Mouse (Mus musculus) cerebellum, postnatal 36 days (tissue): ENCODE measurements around the gene Rab13.

Source experiments
- DNase-seq, 2 experiments: peaks; one replicate each; pipeline ENCODE4 v3.0.0; 2021 to 2022; ENCODE audit warnings: mixed read lengths in 2 of 2

Gene Rab13

DNA sequence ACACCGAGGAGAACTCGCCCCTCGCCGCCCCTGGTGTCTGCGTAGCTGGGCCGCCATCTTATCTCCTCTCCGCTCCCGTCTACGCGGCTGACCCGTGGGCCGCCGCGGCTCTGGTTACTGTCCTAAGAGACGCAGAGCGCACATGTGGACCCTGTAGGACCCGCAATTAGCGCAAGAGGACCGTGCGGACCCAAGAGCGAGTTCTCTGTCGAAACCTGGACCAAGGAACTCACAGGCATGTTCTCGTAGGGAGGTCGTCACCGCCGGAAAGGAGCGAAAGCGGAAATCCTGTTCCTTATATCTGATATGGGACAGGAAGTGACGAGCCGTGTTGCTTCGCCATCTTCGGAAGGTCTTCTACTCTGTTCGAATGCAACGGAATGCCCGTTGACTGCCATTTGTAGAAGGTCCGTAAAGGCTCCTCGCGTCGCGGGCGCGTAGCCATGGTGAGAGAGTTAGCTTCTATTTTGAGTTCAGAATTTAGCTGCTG lies at the start of gene Rab13, which contains the start of gene Rps27:
Rab13 (plus strand) TSS at position 319 of the 490 bp plus-strand sequence.
Rps27 (minus strand) TSS at position 275 of the 490 bp plus-strand sequence.
- DNase-seq, result peak; percentile 81 to 90

DNA sequence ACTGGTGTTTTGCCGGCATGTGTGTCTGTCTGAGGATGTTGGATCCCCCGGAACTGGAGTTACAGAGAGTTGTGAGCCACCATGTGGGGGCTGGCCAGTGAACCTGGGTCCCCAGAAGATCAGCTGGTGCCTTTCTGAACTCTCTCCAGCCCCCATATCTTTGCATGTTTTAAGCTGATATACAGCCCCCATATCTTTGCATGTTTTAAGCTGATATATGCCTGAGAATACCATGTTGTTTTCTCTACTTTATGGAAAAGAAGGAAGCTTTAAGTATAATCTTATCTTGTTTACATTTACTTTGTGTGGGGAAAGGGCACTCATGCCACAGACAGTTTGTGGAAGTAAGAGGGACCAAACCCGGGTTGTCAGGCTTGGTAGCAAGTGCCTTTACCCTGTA lies 33.9 kb upstream of the Rab13 start:
- DNase-seq, result no peak

DNA sequence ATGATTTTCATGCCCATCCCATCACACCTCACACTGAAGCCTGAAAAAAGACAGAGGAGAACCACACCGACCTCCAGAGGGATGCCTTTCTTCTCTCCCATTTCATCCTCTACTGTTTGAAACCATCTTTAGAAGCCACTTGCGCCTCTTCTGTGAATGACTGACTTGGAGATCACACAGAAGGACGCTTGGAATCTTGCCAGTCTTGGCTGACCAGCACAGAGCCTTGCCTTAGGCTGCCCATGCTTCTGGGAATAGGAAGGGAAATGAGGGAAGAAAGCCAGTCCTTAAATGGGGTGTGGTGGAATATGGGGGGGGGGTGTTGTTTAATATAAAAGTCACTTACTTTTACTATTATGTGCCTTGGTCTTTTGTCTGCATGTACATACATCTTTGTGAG lies 29.9 kb upstream of the Rab13 start:
- no peak for DNase-seq

DNA sequence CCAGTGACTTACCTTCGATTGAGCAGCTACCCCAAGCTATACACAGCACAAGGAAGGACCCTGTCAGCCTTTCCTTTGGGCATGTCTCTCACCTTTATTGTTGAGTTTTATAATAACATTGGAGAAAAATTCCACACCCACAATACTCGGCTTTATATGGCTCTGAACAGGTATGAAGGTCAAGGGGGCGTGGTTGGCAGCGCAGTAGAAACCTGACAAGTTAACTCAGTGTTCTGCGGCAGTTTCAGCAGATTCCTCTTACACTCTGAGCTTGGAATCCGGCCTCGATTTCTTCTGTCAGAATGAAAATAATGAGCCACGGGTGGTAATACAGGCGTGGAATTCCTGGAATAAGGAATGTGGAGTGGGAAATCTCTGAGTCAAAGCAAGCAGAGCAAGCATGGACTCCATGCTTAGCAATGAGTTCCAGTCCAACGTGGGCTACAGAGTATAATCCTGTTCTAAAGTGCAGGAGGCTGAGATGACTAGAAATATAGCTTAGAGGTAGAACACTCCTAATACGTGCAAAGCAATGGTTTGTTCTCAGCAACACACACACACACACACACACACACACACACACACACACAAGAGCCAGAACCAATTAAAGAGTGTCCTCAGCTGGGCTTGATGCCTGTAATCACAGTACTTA lies 22.5 kb upstream of the Rab13 start:
- DNase-seq, result no peak

DNA sequence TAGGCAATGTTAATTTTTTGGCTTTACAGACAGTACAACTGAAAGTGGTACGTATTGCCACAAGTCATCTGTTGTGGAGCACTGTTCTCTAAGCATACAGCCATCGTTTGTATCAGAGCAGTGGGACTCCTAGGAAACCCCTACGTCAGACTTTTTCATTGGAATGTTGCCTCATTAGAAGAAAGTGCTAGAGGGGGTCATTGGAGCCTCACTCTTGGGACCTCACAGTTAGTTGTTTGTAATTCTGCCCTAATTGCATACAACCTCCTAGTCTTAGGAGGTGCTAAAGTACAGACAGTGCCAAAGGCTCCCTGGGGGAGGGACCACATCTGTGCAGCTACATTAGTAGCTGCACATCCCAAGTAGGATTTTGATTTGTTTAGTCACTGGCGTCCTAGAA lies 18.7 kb upstream of the Rab13 start:
- DNase-seq, result no peak

DNA sequence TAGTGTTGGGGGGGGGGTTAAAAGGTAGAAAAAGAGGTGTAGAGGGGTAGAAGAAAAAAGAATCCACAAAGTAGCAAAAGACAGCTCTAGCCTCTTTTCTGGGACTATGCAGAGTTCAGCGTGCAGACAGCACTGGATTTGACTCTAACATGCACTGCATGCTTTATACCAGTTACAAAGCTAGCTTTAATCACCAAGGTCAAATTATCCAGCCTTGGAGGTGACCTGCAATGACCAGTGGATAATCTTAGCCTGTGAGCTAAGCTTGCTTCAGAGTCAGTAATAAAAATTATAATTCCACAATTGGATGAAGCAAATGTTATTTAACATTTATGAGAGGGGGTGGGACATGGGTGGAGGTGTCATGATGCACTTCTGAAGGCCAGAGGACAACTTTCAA lies 17.9 kb upstream of the Rab13 start:
- no peak for DNase-seq

DNA sequence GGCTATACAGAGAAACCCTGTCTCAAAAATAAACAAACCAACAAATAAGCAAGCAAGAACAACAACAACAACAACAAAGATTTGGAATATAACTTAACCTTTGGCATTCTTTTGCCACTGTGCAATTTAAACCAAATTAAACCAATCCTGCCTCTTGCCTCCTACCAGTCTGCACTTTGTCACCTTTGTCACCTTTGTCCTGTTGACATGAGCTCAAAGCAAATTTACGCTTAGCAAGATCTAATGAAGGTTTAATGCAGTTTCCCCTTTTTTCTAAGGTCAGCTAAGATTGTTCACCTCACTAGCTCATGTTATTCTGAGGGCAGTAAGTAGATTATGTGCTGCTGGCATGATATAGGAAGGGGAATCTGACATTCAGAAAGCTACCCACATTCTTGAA lies 15.9 kb upstream of the Rab13 start:
- DNase-seq, result no peak

DNA sequence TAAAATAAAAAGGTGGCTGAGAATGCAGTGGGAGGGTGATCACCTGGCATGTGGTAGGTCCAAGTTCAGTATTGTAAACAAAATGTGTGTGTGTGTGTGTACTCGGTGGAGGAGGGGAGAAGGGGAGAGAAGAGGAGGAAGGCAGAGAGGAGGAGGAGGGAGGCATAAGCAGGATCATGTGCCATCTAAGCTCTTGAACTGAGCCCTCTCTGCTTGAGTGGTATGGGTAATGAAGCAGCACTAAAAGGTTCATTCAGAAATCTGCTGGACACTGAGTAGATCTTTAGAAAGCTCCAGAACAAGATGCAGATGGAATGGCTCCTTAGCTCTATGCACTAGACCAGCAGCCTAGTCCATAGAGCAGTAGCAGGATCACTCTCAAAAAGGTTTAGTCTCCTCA lies 10.6 kb upstream of the Rab13 start:
- no peak for DNase-seq

DNA sequence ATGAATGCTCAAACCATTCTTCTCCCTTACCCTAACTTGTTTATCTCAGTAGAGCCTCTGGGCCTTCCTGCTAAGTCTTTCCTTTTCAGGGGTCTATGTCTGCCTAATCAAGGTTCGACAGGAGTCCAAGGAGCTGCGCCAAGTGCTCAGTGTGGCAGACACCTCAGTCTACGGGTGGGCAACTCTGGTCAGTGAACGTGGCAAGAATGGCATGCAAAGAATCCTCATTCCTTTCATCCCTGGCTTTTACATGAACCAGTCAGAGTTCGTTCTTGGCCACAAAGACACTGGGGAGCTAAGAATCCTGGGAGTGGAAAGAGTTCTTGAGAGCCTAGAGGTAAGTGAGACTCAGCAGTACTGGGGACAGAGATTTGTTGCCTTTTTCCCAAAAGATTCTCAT lies 9.9 kb upstream of the Rab13 start:
- DNase-seq, result no peak

DNA sequence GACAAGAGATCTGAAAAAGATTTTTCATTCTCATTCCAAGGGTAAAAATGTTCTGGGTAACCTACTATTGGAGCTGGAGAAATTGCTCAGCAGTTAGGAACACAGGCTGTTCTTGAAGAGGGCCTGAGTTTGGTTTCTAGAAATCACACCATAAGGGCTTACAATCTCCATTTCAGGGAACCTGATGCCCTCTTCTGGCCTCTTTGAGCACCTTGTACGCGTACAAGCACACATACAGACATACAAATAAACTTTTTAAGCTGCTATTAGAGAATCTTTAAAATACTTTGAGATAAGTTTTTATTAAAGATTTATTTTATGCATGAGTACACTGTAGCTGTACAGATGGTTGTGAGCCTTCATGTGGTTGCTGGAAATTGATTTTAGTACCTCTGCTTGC lies 8.9 kb upstream of the Rab13 start:
- DNase-seq, result no peak

DNA sequence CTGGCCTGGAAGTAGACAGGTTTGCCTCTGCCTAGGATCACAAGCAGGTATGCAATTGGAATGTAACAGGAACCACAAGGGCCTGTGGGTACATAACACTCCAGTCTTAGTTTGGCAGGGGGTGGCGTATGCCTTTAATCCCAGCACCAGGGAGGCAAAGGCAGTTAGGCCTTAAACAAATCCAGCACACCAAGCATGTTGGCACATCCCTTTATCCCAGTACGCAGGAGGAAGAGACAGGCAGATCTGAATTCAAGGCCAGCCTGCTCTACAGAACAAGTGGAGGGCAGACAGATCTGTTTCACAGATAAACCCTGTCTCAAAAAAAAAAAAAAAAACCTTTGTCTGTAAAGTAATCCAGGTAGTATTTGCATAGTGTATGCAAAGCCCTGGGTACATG lies 4.8 kb upstream of the Rab13 start:
- DNase-seq, result no peak

DNA sequence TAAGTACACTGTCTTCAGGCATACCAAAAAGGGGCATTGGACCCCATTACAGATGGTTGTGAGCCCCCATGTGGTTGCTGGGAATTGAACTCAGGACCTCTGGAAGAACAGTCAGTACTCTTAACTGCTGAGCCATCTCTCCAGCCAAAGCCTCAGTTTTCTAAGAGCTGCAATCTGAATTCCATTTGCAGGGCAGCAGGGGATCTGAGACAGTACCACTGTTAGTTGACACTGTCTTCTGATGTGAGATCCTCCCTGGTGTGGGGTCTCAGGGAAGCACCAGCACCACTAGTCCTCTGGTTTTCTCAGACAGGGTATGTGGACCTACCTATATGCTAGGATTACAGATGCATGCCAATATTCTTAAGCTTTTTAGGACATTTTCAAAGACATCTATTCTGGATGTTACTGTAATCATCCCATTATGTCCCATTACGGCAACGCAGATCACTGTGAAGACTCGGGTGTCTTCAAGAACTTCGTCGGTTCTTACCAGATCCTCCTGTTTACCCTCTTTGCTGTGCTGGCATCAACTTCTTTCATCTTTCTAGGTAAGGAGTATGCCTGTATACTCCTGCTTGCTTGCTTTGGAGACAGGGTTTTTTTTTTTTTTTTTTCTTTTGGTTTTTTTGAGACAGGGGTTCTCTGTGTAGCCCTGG lies 3.5 kb upstream of the Rab13 start:
- DNase-seq, result no peak

DNA sequence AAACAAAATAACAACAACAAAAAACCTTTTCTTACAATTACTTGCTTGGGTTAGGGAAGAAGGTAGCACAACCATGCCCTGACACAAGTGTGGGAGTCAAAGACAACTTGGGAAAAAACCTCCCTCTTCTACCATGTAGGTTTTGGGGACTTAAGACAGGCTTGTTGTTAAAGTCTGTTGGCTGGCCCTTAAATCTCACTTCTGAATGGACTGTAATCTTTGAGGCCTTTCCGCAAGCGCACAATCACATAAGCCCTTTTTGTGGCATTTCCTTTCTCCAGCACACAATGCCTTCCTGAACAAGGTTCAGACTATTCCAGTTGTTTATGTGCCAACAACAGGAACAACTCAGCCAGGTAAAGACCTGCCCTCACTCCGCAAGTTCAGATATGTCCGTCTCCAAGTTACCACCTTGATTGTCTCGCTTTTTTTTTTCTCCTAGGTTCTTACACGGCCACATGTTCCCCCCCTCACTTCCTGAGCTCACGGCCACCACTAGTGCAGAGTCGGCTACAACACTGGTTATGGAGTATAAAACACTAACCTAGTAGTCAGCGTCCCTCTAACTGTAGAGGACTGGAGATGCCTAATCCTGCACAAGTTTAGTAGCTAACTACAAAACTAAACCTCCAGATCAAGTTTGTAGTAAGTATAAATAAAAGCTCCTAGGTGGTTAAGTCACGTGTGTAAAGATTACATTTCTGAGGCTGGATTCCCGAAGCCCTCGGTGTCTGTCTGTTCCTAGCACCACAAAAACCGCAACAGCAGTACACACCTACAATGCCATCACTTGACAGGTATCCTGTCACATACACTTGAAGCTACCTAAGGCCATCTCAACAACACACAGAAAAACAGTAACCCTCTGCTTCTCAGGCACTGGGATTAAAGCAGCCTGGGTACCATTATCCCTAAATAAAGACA lies 1.8 kb upstream of the Rab13 start:
- no peak for DNase-seq

DNA sequence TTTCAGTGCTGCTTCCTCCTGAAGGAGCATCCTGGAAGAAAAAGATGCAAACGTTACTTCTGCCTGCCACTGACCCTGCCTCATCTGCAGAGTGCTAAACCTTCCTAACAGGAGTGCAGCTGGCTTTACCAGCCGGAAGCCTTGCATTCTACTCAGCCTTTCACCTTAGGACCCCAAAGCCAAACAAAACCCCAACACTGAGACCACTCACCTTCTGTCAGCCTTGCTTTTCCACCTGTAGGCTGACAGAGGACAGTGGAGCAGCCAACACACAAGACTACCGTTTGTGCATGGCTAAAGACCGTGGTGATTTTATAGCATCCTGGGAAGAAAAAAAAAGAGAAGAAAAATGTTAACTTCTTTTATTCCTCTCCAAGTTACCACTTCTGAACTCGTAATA lies 772 bp upstream of the Rab13 start:
- no peak for DNase-seq

DNA sequence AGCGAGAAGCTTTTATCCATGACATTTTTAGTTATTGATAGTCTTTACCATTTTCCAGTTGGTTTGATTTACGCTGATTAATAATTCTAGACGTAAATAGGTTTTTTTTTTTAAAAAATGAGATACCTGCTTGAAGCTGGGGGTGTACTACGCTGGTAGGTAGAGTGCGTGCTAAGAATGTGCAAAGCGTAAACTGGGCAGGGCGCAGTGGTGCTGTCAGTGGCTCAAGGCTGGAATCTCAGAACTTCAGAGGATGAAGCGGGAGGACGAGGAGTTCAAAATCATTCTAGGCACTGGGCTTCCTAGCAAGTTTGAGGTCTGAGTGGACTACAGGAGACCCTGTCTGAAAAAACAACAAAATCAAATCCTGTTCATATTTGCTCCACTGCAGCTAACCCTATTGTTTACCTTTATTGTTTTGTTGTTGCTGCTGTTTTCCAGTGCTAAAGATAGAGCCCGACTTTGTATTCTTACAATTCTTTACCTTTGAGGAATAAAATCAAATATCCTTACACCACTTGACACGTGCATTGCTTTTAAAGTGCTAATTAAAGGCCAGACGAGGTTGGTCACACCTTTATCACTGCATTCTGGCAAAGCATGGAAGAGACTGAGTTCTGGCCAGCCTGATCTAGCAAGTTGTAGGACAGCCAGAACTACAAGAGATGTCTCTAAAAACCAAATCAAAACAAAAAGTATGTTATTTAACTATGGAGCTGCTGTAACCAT lies 625 bp downstream of the Rab13 start:
- DNase-seq, result peak; percentile 16 to 32

DNA sequence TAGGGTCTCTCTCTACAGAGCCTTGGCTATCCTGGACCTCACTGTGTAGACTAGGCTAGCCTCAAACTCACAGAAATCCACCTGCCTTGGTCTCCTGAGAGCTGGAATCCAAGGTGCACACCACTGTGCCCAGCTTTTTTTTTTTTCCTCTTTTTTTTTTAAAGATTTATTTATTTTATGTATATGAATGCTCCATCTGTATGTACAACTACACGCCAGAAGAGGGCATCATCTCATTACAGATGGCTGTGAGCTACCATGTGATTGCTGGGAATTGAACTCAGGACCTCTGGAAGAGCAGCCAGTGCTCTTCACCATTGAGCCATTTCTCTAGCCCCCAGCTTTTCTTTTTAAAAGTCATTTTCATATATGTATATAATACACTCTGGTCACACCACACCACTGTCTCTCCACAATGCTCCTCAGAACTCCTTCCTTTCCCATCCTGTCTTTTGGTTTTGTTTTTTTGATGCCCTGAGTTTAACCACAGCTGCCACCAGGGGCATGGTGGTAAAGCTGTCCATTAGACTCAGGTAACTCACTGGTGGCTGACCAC lies 2.4 kb downstream of the Rab13 start:
- no peak for DNase-seq

DNA sequence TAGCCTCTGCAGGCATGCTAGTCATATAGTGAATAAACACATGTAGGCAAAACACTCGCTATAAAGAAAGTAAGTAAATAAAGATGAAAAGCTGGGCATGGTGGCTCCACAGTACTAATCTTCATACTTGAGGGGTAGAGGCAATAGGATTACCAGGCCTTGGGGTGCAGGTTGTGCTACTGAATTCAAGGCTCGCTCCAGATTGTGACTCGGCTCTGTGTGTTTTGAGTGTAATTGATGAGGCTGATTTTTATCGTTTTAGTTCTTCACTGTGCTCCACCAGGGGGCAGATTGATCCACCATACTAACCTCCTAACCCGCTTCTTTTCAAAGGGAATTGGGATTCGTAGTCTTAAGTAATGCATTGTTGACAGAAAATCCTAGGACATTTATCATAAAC lies 6.6 kb downstream of the Rab13 start:
- peak; percentile 49 to 67 for DNase-seq

DNA sequence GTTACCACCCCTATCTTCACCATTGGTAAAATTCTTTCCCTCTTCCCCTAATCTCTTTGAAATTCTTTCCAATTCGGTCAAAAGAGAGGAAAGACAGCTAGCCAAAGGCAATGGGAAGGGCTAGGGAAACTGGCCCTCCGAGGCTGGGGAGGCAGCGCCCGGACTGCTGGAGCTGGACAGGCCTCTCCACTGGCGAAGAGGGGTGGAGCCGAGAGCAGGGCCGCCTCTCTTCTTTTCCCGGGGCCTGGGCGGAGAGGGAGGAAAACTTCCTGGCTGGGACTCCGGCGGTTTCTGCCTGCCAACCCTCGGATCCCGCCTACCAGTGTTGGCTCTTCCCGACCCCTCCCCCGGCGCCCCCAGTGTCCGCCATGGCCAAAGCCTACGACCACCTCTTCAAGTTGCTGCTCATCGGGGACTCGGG lies 7.0 kb downstream of the Rab13 start:
- peak; percentile 32 to 41 for DNase-seq

DNA sequence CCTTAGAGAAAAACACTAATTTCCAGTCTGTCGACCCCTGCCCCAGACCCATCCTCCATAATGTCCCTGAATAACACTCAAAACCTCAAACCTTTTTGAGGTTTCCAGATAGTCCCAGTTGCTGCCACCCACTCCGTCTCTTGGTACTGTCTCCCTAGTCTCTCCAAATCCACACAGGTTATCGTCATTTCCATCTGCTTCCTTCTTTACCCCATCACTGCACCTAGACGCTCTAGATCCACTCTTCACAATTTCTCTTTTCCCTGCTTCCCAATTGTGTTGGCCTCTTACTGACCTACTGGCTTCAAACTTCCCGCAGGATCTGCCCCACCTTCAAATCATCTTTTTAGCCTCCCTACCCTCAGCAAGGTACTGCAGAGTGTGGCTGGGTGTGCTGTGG lies 7.6 kb downstream of the Rab13 start:
- DNase-seq, result no peak

DNA sequence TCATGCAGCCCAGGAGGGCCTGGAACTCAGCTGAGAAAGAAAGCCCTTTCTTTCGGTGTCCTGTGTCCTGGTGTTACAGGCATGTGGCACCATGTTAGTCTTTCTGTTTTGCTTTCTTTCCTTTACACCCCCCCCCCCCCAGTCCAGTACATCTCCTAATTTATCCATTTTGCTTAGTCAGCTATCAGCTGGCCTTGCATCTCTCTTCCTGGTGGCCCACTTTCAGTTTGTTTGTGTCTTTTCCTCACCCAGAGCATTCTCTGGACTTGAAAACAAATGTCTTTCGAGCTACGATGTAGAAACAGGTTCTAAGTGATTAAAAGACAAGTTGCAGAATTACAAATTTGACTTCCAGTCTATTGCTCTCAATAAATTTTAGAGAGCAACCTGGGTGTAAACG lies 9.0 kb downstream of the Rab13 start:
- DNase-seq, result no peak

DNA sequence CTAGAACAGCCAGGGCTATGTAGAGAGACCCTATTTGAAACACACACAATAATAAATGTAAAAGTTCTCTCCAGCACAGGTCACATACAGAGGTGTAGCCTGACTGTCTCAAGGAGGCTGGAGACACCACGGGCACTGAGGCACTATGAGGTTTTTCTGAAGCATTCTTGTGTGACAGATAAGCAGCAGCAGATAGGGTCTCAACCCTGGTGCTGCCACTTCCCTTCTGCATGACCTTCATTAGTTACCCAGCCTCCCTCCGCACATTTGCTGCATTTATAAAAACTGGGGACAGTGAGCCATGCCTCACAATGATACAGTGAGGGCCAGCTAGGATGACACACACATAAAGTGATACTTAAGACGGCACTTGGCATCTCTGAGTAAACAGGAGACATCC lies 9.4 kb downstream of the Rab13 start:
- DNase-seq, result no peak

DNA sequence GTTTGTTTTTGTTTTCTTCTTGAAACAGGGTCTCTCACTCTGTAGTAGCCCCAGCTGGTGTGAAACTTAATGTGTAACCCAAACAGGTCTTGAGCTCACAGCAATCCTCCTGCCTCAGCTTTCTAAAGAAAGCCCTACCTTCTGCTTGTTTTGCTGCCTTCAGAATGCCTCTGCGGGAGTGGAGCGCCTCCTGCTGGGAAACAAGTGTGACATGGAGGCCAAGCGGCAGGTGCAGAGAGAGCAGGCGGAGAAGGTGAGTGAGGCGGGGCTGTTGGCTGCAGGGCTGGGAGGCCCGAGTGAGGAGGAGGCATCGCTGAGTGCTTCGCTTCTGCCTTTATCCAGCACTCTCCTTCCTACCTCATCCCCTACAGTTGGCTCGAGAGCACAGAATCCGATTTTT lies 10.8 kb downstream of the Rab13 start:
- no peak for DNase-seq

DNA sequence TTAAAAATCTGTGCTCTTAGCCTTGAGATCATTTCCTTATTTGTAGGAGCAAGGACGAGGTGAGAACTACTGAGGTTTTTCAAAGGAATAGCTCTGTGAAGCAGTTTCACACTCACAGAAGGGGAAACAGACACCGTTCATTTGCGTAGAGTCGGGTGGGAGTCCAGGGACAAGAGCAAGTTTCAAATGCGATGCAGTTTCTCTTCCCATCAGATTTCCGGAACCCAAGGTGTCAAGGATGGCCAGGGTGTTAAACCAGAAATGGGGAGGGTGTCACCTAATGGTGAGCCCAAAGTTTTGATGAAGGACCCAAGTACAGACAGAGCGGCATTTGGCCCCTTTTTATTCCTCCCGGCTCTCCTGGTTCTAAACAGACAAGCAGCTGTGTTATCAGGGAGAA lies 17.6 kb downstream of the Rab13 start:
- no peak for DNase-seq
